Mouse (Mus musculus): ENCODE measurements around the gene Sytl2. TPM values are rescaled to one million over a fixed set of nuclear protein-coding genes. Genes with fewer than 3 reads are reported as not detected.
A peak's percentile ranks its signal among the peaks of the same experiment; 100 is the strongest.

The Sytl2 gene
- total and polyA plus RNA-seq, 3 experiments, result 0.85 TPM; not detected in 2

DNA sequence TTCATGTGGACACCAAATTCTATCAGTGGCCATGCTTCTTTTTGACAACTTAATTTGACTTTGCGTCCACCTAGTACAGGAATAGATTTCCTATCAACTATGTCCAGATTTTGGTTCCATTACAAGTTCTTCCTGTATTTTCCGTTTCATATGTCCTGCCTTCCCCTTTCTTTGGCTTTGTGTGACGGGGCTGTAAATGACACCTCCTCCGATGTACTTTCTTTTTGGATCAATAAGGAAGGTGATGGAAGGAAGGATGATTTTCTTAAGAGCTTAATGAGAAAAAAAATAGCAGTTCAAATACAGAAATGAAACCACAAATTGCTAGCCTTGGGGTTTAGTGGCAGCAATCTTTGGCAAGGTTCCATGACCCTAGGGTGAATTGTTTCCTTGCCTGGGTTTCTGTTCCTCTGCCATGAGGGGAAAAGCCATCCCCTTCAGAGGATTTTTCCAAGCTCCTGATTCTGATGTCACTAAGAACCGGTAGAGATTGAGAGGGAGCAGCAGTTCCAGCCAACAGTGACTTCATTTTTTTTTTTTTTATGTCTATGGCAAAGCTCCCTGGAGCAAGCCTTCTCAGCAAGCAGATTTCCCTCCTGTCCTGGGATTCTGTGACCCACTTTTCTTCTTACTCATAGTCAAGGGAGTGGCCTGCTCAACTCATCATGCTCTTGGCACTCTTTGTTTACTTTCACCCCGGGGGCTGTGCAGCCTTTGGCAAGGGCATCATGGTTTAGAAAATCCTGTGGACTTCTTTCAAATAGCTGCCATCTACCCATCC is 68.2 kb downstream of the Sytl2 start:
- Histone ChIP-seq H3K27ac (ENCODE audit: insufficient read depth, low read depth) (no peak overlapping the region), H3K9me3 (replicated peaks; ENCODE audit: low read length) (no peaks in the 10 kb centered on the region), H3K27me3 (replicated peaks) (no peaks in the 10 kb centered on the region), H3K79me2 (replicated peaks; ENCODE audit: control insufficient read depth, extremely low read depth, insufficient read depth, poor library complexity, severe bottlenecking) (no peaks in the 10 kb centered on the region), H3K4me3 (replicated peaks in 1 of 3; ENCODE audit: low read depth in 2 of 3, low read length in 2 of 3, poor library complexity in 1 of 3) (no peak overlapping the region), H3K4me1 (ENCODE audit: control insufficient read depth in 1 of 2, insufficient read depth in 2 of 2) (peaks cover 2 to 12% of the 10 kb centered on the region in 2 experiments; a peak in 3 of 4 replicates), H3K9ac (ENCODE audit: insufficient read depth, low read depth) (no peak overlapping the region), H3K4me2 (ENCODE audit: insufficient read depth, low read depth, poor library complexity, severe bottlenecking) (peak overlapping the region; percentile 53; the same call in 1 of the 2 replicates), H3K36me3 (replicated peaks in 1 of 2; ENCODE audit: control insufficient read depth in 1 of 2, insufficient read depth in 1 of 2, low read length in 1 of 2) (no peaks in the 10 kb centered on the region)
- in situ Hi-C loops (cut with MboI; ENCODE audit: low pct_ligation_motif_present, low pct_unique_long_range_greater_than_20kb, low sequenced_read_pairs), result no loop called here
- dilution Hi-C loops (cut with MboI; ENCODE audit: extremely low pct_ligation_motif_present, extremely low pct_unique_long_range_greater_than_20kb, low sequenced_read_pairs), result no loop called here
- TF ChIP-seq TCF12 (IDR thresholded peaks at IDR 0.05; ENCODE audit: low read depth, low read length) (no peak), MAZ (IDR thresholded peaks at IDR 0.05; ENCODE audit: low read depth, low read length) (no peak), USF2 (conservative IDR thresholded peaks at IDR 0.05; ENCODE audit: low read depth, low read length) (no peak), IRF4 (IDR thresholded peaks at IDR 0.05; ENCODE audit: low read depth, low read length) (peak; percentile 77), ZKSCAN1 (IDR thresholded peaks at IDR 0.05; ENCODE audit: borderline replicate concordance, low read depth, low read length) (no peak), E2F4 (IDR thresholded peaks at IDR 0.05; ENCODE audit: insufficient replicate concordance, low read depth, low read length) (no peak), ZNF384 (IDR thresholded peaks at IDR 0.05; ENCODE audit: low read depth, low read length) (peak; percentile 71), ELF1 (IDR thresholded peaks at IDR 0.05; ENCODE audit: low read depth, low read length) (no peak), EP300 (IDR thresholded peaks at IDR 0.05; ENCODE audit: low read length) (peak; percentile 63), JUN (IDR thresholded peaks at IDR 0.05; ENCODE audit: insufficient read depth, low read depth, low read length) (no peak), RAD21 (IDR thresholded peaks at IDR 0.05; ENCODE audit: low read depth, low read length) (no peak)
- DNase-seq (ENCODE audit: extremely low read depth), result no peak

GRCm38 (mm10) chr7:90372804-90373203 is 70.8 kb downstream of the Sytl2 start:
- H3K27ac ChIP-seq (ENCODE audit: insufficient read depth, low read depth), result no peak overlapping the region
- no peak for TF ChIP-seq IRF4 (IDR thresholded peaks at IDR 0.05; ENCODE audit: low read depth, low read length)
- no peak for TF ChIP-seq SMC3 (IDR thresholded peaks at IDR 0.05; ENCODE audit: low read depth, low read length)
- TF ChIP-seq MAZ (IDR thresholded peaks at IDR 0.05; ENCODE audit: low read depth, low read length), result no peak
- TF ChIP-seq ELF1 (IDR thresholded peaks at IDR 0.05; ENCODE audit: low read depth, low read length), result no peak
- no peak for TF ChIP-seq E2F4 (IDR thresholded peaks at IDR 0.05; ENCODE audit: insufficient replicate concordance, low read depth, low read length)
- no peak for TF ChIP-seq RCOR1 (conservative IDR thresholded peaks at IDR 0.05; ENCODE audit: low read depth, low read length)
- TF ChIP-seq UBTF (IDR thresholded peaks at IDR 0.05; ENCODE audit: low read depth, low read length), result no peak
- no peak for TF ChIP-seq NRF1 (IDR thresholded peaks at IDR 0.05; ENCODE audit: low read depth, low read length)
- no peak for TF ChIP-seq CTCF (conservative IDR thresholded peaks at IDR 0.05 in 1 of 2, IDR thresholded peaks at IDR 0.05 in 1 of 2; ENCODE audit: low read depth in 2 of 2, low read length in 2 of 2)
- no peak for TF ChIP-seq NELFE (IDR thresholded peaks at IDR 0.05; ENCODE audit: low read depth, low read length)
- no peak for TF ChIP-seq RAD21 (IDR thresholded peaks at IDR 0.05; ENCODE audit: low read depth, low read length)
- no peak for TF ChIP-seq ZMIZ1 (IDR thresholded peaks at IDR 0.05; ENCODE audit: low read depth, low read length)
- TF ChIP-seq CHD1 (IDR thresholded peaks at IDR 0.05; ENCODE audit: low read depth, low read length), result no peak
- no peak overlapping the region for H3K9ac ChIP-seq (ENCODE audit: insufficient read depth, low read depth)
- no peaks in the 10 kb centered on the region for H3K36me3 ChIP-seq (replicated peaks in 1 of 2; ENCODE audit: control insufficient read depth in 1 of 2, insufficient read depth in 1 of 2, low read length in 1 of 2)
- H3K4me1 ChIP-seq (ENCODE audit: control insufficient read depth in 1 of 2, insufficient read depth in 2 of 2), result peaks cover 2 to 12% of the 10 kb centered on the region in 2 experiments; a peak in 3 of 4 replicates
- DNase-seq (ENCODE audit: extremely low read depth), result no peak
- no peaks in the 10 kb centered on the region for H3K27me3 ChIP-seq (replicated peaks)
- no peaks in the 10 kb centered on the region for H3K79me2 ChIP-seq (replicated peaks; ENCODE audit: control insufficient read depth, extremely low read depth, insufficient read depth, poor library complexity, severe bottlenecking)
- dilution Hi-C loops (cut with MboI; ENCODE audit: extremely low pct_ligation_motif_present, extremely low pct_unique_long_range_greater_than_20kb, low sequenced_read_pairs) (no loop called here), in situ Hi-C loops (cut with MboI; ENCODE audit: low pct_ligation_motif_present, low pct_unique_long_range_greater_than_20kb, low sequenced_read_pairs) (no loop called here)
- H3K4me2 ChIP-seq (ENCODE audit: insufficient read depth, low read depth, poor library complexity, severe bottlenecking), result no peak overlapping the region
- H3K9me3 ChIP-seq (replicated peaks; ENCODE audit: low read length), result no peaks in the 10 kb centered on the region
- H3K4me3 ChIP-seq (replicated peaks in 1 of 3; ENCODE audit: low read depth in 2 of 3, low read length in 2 of 3, poor library complexity in 1 of 3), result no peak overlapping the region
